In the genomic region with DNA sequence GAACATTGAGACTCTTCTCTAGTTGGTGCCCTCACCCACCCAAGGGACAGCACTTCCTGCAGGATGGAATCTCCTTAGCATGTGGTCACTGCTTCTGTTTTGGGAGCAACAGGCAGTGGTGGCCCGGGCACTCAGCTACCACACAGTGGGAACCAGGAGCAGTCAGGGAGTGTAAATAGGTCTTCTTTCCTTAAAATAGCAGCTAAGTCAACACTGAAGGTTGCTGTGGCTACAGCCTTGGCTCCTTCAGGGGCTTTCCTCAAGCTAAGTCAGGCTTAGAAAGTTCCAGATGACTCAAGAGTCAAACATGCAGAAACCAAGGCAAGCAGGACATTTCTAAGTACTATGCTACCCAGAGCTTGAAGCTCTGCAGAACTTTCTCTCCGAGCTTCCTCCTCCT, we compare ENCODE assay signal across 20 mouse cellular contexts. TPM values are rescaled to one million over a fixed set of nuclear protein-coding genes. Genes with fewer than 3 reads are reported as not detected.
DNase-seq lines count a peak whose midpoint lies in the region; TF ChIP-seq lines count a peak whose summit lies in the region.
"Had no signal": no experiment of that assay in that cellular context is flagged by ENCODE, and none has a peak within 500 bp of the region (broad histone marks: within the 10 kb centered on the region; RNA-seq: fewer than 3 reads in every experiment).

No protein-coding gene starts in this region.

- no peak for TF ChIP-seq POLR2A in CH12.LX (IDR thresholded peaks at IDR 0.05; ENCODE audit: low read depth, low read length)

- intact Hi-C loops in heart, postnatal 10 days (cut with DNase I), result no loop called here
- intact Hi-C loops in left cerebral cortex, postnatal 10 days (cut with DNase I), result no loop called here

- H3K4me3 ChIP-seq in CH12.LX (replicated peaks in 1 of 3; ENCODE audit: low read depth in 2 of 3, low read length in 2 of 3, poor library complexity in 1 of 3), result no peak overlapping the region
- H3K4me3 ChIP-seq: embryonic facial prominence, embryonic 15.5 days; forebrain, embryonic 12.5 days; midbrain, embryonic 13.5 days; neural tube, embryonic 15.5 days had no signal

- H3K4me2 ChIP-seq in CH12.LX (ENCODE audit: insufficient read depth, low read depth, poor library complexity, severe bottlenecking), result no peak overlapping the region
- H3K4me2 ChIP-seq: embryonic facial prominence, embryonic 15.5 days; forebrain, embryonic 12.5 days; midbrain, embryonic 13.5 days; neural tube, embryonic 15.5 days had no signal

- no peak for TF ChIP-seq RAD21 in CH12.LX (IDR thresholded peaks at IDR 0.05; ENCODE audit: low read depth, low read length)

- H3K27me3 ChIP-seq in CH12.LX (replicated peaks), result no peaks in the 10 kb centered on the region
- H3K27me3 ChIP-seq: embryonic facial prominence, embryonic 15.5 days; forebrain, embryonic 12.5 days; midbrain, embryonic 13.5 days; neural tube, embryonic 15.5 days had no signal

- DNase-seq in heart, adult 18-20 months, result peak; percentile 40 to 49
- no peak for DNase-seq in heart, postnatal 4 days
- DNase-seq in CH12.LX (ENCODE audit: extremely low read depth), result peak; percentile 41
- DNase-seq in heart, adult 9 months (ENCODE audit: low spot score in 2 of 2), result peak; percentile 34 to 45
- DNase-seq in heart, postnatal 10 days, result peak; percentile 34 to 38
- DNase-seq in B cell, adult 2 months, result no peak
- DNase-seq in left cerebral cortex, postnatal 10 days (ENCODE audit: extremely low spot score in 1 of 2, low spot score in 2 of 2), result no peak
- DNase-seq: adrenal gland, adult 2 months; cerebellum, postnatal 10 days; embryo, embryonic 11 days; kidney, adult 2 months; kidney, postnatal 4 days; liver; liver, postnatal 0 days; thymus, postnatal 25 days had no signal

- no peaks in the 10 kb centered on the region for H3K79me2 ChIP-seq in CH12.LX (replicated peaks; ENCODE audit: control insufficient read depth, extremely low read depth, insufficient read depth, poor library complexity, severe bottlenecking)

- no peak for TF ChIP-seq EP300 in CH12.LX (IDR thresholded peaks at IDR 0.05; ENCODE audit: low read length)

- TF ChIP-seq CTCF in CH12.LX (conservative IDR thresholded peaks at IDR 0.05 in 1 of 2, IDR thresholded peaks at IDR 0.05 in 1 of 2; ENCODE audit: low read depth in 2 of 2, low read length in 2 of 2), result no peak

- H3K9me3 ChIP-seq in CH12.LX (replicated peaks; ENCODE audit: low read length), result peaks cover 3% of the 10 kb centered on the region
- H3K9me3 ChIP-seq: embryonic facial prominence, embryonic 15.5 days; forebrain, embryonic 12.5 days; midbrain, embryonic 13.5 days; neural tube, embryonic 15.5 days had no signal

- dilution Hi-C loops in CH12.LX (cut with MboI; ENCODE audit: extremely low pct_ligation_motif_present, extremely low pct_unique_long_range_greater_than_20kb, low sequenced_read_pairs), result no loop called here

- H3K27ac ChIP-seq in CH12.LX (ENCODE audit: insufficient read depth, low read depth), result no peak overlapping the region
- H3K27ac ChIP-seq: embryonic facial prominence, embryonic 15.5 days; forebrain, embryonic 12.5 days; midbrain, embryonic 13.5 days; neural tube, embryonic 15.5 days had no signal

- peaks cover 6 to 17% of the 10 kb centered on the region in 2 experiments; a peak in 3 of 4 replicates for H3K4me1 ChIP-seq in CH12.LX (ENCODE audit: control insufficient read depth in 1 of 2, insufficient read depth in 2 of 2)
- H3K4me1 ChIP-seq: embryonic facial prominence, embryonic 15.5 days; forebrain, embryonic 12.5 days; neural tube, embryonic 15.5 days had no signal

- in situ Hi-C loops in CH12.LX (cut with MboI; ENCODE audit: low pct_ligation_motif_present, low pct_unique_long_range_greater_than_20kb, low sequenced_read_pairs), result loop anchor here (25.0 kb wide), 1 partner anchor 275 kb away; no protein-coding TSS in a partner anchor

- H3K9ac ChIP-seq in CH12.LX (ENCODE audit: insufficient read depth, low read depth), result no peak overlapping the region
- H3K9ac ChIP-seq: embryonic facial prominence, embryonic 15.5 days; forebrain, embryonic 12.5 days; liver, postnatal 0 days; midbrain, embryonic 13.5 days; neural tube, embryonic 15.5 days had no signal

- H3K36me3 ChIP-seq in CH12.LX (replicated peaks in 1 of 2; ENCODE audit: control insufficient read depth in 1 of 2, insufficient read depth in 1 of 2, low read length in 1 of 2), result no peaks in the 10 kb centered on the region
- H3K36me3 ChIP-seq: embryonic facial prominence, embryonic 15.5 days; forebrain, embryonic 12.5 days; midbrain, embryonic 13.5 days; neural tube, embryonic 15.5 days had no signal

TF ChIP-seq in CH12.LX, 34 proteins besides CTCF, POLR2A, EP300 and RAD21:
- TF ChIP-seq ETS1 (conservative IDR thresholded peaks at IDR 0.05; ENCODE audit: low read depth, low read length), result 0 out of 2 replicates have a peak, but pooled peaks have one; percentile 18
- no peak for TF ChIP-seq BHLHE40 (IDR thresholded peaks at IDR 0.05; ENCODE audit: low read depth, low read length)
- TF ChIP-seq IRF4 (IDR thresholded peaks at IDR 0.05; ENCODE audit: low read depth, low read length), result 0 out of 2 replicates have a peak, but pooled peaks have one; percentile 20
- TF ChIP-seq CHD2 (IDR thresholded peaks at IDR 0.05; ENCODE audit: low read length), result no peak
- TF ChIP-seq MEF2A (IDR thresholded peaks at IDR 0.05; ENCODE audit: borderline replicate concordance, low read depth, low read length), result peak; percentile 65; the same call in 1 of the 2 replicates

RNA-seq across cellular contexts. Expression of a gene that starts 43.5 kb away (rescaled TPM):
- total RNA-seq in heart, adult 18-20 months (2021), result 10 to 100 TPM; 55.3 to 60.9 TPM
- total RNA-seq in heart, postnatal 4 days (2021), result 10 to 100 TPM; 85.3 to 88.9 TPM
- total RNA-seq in CH12.LX (2012; rRNA removed) (not detected in 2 replicates), CH12.LX (2014; rRNA removed) (not detected in 2 replicates)
- polyA plus RNA-seq in CH12.LX (2012; ENCODE audit: insufficient read length, low read depth), result not detected in 2 replicates
- total RNA-seq in heart, postnatal 10 days (2021), result 10 to 100 TPM; 66.0 to 76.8 TPM
- 10 to 100 TPM; 15.2 to 16.1 TPM for total RNA-seq in left cerebral cortex, postnatal 10 days (2021)
- total RNA-seq: megakaryocyte progenitor cell, adult 5-6 weeks had no signal

Comparison
In these comparisons a context has a peak if more than half of its experiments do, and no peak if none do; other contexts are left out.
1. DNase-seq: peak in heart, adult 18-20 months (2 of 2), CH12.LX (single experiment), heart, adult 9 months (2 of 2) and heart, postnatal 10 days (2 of 2); none in heart, postnatal 4 days (single experiment), B cell, adult 2 months (0 of 2) and left cerebral cortex, postnatal 10 days (0 of 2).
2. RNA of a gene that starts 43.5 kb away (total RNA-seq): 85.3 to 88.9 TPM in heart, postnatal 4 days, 66.0 to 76.8 TPM in heart, postnatal 10 days, 55.3 to 60.9 TPM in heart, adult 18-20 months and 15.2 to 16.1 TPM in left cerebral cortex, postnatal 10 days; not detected in CH12.LX; every median in the first group is over 10 times any median in the second.